Mouse (Mus musculus) ES-CJ7 (cell line): Measurements from ENCODE around the gene 9330161L09Rik.
A peak's percentile ranks its signal among the peaks of the same experiment; 100 is the strongest.

ENCODE experiments used
- DNase-seq: peaks from one replicate; pipeline ENCODE4 v3.0.0; 2011; ENCODE audit warnings: low read depth, low spot score

Gene 9330161L09Rik

GRCm38 (mm10) chr12:103389348-103389727 is 18.3 kb downstream of the 9330161L09Rik start:
- DNase-seq, result no peak

- peak; percentile 96 for DNase-seq
Observed at GRCm38 (mm10) chr12:103388505-103389347, 18.9 kb downstream of the 9330161L09Rik start, which contains the start of gene Otub2. Otub2 (plus strand) TSS chr12:103388682.

GRCm38 (mm10) chr12:103380226-103380625 is 27.4 kb downstream of the 9330161L09Rik start:
- no peak for DNase-seq

- no peak for DNase-seq
Observed at GRCm38 (mm10) chr12:103376774-103377173, 30.8 kb downstream of the 9330161L09Rik start.

- DNase-seq, result no peak
Observed at GRCm38 (mm10) chr12:103376124-103376523, 31.5 kb downstream of the 9330161L09Rik start.

- no peak for DNase-seq
Observed at GRCm38 (mm10) chr12:103373530-103374236, 33.9 kb downstream of the 9330161L09Rik start.

GRCm38 (mm10) chr12:103371711-103372110 is 35.9 kb downstream of the 9330161L09Rik start:
- peak; percentile 64 for DNase-seq

- DNase-seq, result no peak
Observed at GRCm38 (mm10) chr12:103370861-103371260, 36.8 kb downstream of the 9330161L09Rik start.

GRCm38 (mm10) chr12:103368777-103369176 is 38.8 kb downstream of the 9330161L09Rik start:
- no peak for DNase-seq

DNA sequence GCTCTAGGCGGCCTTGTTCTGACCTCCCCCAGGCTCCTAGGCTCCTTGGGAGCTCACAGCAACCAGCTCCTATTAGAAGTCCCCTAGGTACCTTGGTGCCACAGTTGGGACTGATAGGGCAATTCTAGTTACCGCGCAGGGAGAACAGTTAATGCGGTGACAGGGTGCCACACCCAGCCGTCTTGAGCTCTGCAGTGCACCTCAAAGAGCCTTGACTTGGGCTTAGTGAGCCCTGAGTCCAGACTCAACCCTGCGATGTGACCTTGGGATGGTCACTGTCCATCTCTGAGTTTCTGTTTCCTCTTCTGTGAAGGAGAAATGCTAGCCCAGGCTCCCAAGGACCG is 39.3 kb downstream of the 9330161L09Rik start:
- DNase-seq, result no peak

DNA sequence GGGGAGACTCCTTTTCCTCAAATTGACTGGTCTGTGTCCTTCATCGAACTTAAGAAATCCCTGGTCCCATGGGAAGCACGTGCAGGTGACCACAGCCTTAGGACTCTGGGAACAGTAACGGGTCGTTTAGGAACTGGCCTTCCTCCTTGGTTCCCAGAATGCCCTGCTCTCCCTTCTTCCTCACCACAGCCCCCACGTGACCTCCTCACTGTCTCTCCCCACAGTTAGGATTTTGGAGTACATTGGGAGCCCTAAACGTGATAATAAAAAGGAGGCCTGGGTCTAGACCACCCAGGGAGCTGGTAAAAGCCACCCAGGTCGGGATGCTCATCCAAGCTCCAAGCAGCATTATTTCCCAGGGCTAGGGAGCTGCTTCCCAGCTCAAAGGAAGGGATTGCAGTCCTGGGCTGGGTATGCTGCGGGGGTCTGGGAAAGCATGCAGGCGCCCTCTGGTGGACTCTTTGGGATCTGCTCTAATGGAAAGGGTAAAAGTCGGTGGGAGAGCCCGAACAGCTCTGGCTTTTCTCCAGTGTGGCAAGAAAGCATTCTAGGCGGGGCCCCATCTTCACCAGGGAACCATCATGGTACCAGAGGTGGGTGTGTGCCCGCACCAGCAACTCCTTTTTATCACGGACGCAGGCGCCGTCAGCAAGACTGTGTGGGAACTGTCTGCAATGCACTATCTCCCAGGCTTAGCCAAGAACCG is 39.8 kb downstream of the 9330161L09Rik start:
- DNase-seq, result peak; percentile 77

DNA sequence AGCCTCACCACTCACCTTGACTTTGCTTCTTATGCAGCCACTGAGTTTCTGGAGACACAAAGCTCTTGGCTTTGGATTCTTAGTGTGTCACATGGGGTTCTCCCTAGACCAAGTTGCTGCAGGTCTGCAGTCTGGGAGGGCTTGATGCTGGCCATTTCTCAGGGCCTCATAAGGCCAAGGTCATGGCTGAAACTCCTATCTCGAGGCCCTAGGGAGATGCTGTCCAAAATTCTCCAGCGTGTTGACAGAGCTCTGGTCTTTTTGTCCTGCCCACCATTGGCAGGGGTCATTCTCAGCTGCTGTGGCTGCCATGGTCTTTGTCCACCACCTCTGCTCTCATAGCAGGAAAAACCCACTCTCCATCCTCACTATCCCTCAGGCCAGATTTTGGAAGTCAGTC is 40.4 kb downstream of the 9330161L09Rik start:
- DNase-seq, result no peak

DNA sequence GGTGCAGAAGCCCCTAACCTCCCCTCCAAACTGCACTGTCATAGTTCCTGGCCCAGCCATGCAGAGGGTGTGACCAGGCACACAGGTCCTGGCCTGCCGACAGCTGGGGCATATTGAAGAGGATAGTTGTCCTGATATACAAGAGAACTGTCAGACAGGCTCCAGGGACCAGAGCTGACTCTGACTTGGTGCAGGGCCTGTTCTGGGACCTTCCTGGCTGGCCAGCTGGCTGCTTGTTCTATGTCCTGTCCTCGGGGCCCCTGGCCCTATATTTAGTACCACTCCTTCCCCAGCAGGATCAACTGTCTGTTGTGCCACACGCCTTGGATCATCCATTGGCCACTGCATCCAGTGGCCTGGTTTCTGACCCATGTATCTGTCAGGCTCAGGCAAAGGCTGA is 45.3 kb downstream of the 9330161L09Rik start:
- no peak for DNase-seq

DNA sequence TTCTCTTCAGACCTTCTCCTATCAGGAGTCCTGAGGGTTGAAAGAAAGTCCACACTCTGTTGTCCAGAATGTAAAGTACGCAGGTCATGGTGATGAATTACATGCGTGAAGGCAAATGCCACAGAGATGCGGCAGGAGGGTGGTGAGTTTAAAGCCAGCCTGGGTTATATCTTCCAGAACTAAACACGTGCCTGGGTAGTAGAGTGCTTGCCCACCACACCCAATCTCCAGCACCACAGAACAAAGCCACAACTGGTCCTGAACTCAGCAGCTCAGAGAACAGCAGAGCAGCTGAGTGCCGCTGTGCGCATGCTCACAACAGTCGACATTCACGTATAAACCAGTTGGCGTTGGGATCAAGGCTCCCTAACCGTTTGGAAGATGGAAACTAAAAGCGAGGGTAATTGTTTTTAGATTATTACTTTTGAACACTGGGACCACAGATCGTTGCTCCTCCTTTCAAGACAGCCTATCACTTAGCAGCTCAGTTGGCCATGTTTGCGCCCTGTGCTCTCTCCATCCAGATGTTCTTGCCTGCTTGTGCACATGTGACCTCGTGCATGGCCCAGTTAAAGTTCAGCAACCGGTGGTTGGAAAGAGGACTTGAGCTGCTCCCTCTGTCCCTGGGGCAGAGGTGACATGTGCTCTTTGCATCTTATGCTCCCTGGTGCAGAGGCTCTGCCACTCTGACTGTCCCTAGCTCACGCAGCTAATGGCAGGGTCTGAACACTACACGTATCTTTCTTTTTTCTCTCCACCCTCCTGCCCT is 45.9 kb downstream of the 9330161L09Rik start:
- DNase-seq, result no peak

- no peak for DNase-seq
Observed at GRCm38 (mm10) chr12:103360812-103361211, 46.8 kb downstream of the 9330161L09Rik start.

DNA sequence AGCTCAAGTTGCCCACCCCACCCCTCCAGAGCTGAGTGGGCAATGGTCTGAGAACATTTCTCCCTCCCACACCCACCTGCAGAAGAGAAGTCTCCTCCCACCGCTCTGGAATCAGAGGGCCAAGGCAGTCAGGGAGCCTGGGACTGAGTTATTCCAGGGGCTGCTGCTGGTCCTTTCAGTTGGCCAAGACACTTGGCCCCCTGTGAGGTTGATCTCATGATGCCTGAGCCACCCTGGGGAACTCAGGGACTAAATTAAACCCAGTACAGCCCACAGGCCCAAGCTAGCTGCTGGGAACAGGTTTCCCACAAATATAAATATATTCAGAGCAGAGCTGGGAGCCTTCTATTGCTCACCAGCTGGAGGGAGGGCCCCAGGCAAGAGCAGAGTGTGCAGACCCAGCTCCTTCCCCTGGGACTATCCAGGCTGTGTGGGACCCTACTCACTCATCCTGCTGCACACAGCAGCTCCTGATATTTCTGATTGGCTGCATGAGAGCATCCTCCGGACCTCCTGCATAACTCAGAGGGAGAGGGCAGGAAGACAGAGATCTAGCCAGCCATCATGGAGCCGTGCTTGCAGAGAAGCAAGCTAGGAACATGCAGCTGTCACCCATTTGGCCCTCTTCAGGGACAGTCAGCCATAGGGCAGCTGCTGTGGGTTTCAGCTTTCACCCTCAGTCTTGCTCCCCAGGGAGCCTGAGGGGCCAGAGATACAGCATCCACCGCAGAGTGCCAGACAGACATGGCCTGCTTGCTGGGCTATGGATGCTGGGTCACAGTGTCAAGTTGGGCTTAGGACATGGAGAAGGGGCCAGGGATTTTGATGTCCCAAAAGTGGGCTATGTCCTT is 48.4 kb downstream of the 9330161L09Rik start:
- no peak for DNase-seq

- no peak for DNase-seq
Observed at GRCm38 (mm10) chr12:103358216-103358615, 49.4 kb downstream of the 9330161L09Rik start.
